Mouse (Mus musculus): Measurements from ENCODE around the gene Capn7. TPM values are rescaled to one million over a fixed set of nuclear protein-coding genes. Genes with fewer than 3 reads are reported as not detected.

The Capn7 gene
- total RNA-seq (2023; ENCODE audit: inconsistent age) = 47.8 to 54.0 TPM (median 51.6 TPM) in 4 replicates

DNA sequence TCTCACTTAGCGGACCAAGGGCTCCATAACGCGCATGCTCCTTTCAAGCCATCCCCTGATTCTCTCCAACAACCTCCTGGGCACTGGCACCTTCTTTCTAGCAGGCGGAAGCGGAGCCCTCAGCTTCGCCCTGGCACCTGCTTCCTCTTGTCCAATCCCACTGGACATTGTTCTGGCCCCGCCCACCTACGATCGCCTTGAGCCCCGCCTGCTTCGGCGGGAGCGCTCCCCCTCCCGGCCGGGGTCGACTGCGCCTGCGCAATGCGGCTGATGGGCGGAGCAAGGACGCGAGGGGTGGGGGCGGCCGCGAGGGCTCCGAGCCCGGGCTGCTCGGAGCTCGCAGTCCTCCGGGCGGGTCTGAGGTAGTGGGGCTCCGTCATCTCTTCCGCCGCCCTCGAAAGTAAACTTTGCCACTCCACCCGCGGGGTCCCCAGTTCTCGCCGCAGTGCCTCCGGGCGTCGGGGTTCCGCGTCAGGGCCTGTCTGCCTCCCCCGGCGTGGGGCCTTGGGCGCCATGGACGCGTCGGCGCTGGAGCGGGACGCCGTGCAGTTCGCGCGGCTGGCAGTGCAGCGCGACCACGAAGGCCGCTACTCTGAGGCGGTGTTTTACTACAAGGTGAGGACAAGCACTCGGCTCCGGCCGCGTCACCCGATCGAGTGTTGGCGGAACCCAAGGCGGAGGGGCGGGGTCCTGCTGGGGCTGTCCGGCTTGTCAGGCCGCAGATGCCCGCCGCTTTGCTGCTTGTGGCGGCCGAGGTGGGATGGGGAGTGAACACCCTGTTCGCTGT, at the start of gene Capn7:
Gene Capn7 (plus strand): TSS at position 270 of the 787 bp plus-strand sequence.

DNA sequence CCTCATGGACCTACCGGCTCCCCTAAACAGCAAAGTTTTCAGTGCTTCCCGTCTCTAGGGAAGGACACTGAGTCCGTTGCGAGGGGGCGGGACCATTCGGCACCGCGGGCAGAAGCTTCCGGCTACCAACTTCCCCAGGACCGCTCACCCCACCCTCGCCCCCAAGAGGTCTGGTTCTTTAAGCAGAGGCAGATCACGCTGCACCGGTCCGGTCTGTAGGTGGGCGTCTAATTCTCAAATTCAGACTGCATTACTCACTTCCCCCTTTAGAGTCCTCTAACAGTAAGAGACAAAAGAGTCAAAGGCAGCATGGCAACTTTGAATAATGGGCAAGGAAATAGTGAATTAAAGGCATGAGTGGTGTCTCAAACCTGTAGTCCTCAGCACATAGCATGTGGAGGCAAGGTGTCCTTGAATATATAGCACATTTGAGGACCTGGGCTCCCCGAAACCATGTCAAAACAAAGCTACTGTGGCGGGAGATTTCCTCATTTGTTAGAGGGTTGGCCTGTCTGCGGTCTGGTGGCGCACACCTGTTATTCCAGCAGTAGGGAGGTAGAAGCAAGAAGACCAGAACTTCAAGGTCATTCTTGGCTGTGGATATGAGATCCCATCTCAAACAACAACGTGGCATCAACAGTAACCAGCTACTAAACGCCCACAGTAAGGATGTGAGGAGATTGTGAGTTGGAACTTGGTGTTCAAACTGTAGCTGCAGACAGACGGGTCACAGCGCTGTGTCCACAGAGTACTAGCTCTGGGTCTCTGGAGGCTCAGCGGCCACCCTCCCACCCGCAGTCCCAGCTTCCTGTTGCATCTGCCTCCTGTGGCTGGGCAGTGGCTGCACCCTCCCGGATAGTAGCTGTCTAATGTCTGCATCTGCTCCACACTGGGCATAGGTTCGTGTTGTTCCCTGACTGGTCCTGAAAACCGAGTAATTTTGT, 12.3 kb upstream of the Capn7 start, which contains the start of gene Dnah1:
Gene Dnah1 (minus strand): TSS at position 48 of the 944 bp plus-strand sequence.

Other genes starting within 250 kb of the Capn7 start
- 29.5 to 36.6 TPM (median 32.7 TPM) in 4 replicates for gene Smim4, start 207.7 kb upstream of the Capn7 start, total RNA-seq (2023; ENCODE audit: inconsistent age)
- gene Nt5dc2, start 205.6 kb upstream of the Capn7 start, total RNA-seq (2023; ENCODE audit: inconsistent age) = 0.90 to 2.2 TPM (median 1.5 TPM) in 4 replicates
- 0.60 to 1.9 TPM (median 0.69 TPM) in 4 replicates for gene Stab1, start 168.0 kb upstream of the Capn7 start, total RNA-seq (2023; ENCODE audit: inconsistent age)
- gene Tnnc1, start 128.3 kb upstream of the Capn7 start, total RNA-seq (2023; ENCODE audit: inconsistent age) = not detected in 4 replicates
- 333 to 346 TPM (median 340 TPM) in 4 replicates for gene Nisch, start 119.7 kb upstream of the Capn7 start, total RNA-seq (2023; ENCODE audit: inconsistent age)
- gene Sema3g, start 118.8 kb upstream of the Capn7 start, total RNA-seq (2023; ENCODE audit: inconsistent age) = 0.16 to 0.21 TPM (median 0.21 TPM) in 3 of 4 replicates, not detected in the other
- 13.3 to 16.2 TPM (median 15.3 TPM) in 4 replicates for gene Phf7, start 85.3 kb upstream of the Capn7 start, total RNA-seq (2023; ENCODE audit: inconsistent age)
- 117 to 125 TPM (median 123 TPM) in 4 replicates for gene Bap1, start 85.2 kb upstream of the Capn7 start, total RNA-seq (2023; ENCODE audit: inconsistent age)
- gene Dnah1, start 12.7 kb upstream of the Capn7 start, total RNA-seq (2023; ENCODE audit: inconsistent age) = 0.15 to 0.36 TPM (median 0.24 TPM) in 4 replicates
- 263 to 304 TPM (median 276 TPM) in 4 replicates for gene Sh3bp5, start 99.4 kb downstream of the Capn7 start, total RNA-seq (2023; ENCODE audit: inconsistent age)
- gene Eaf1, start 157.8 kb downstream of the Capn7 start, total RNA-seq (2023; ENCODE audit: inconsistent age) = 33.2 to 41.6 TPM (median 35.5 TPM) in 4 replicates
- gene Mettl6, start 158.4 kb downstream of the Capn7 start, total RNA-seq (2023; ENCODE audit: inconsistent age) = 35.6 to 43.9 TPM (median 40.2 TPM) in 4 replicates